Mouse (Mus musculus): ENCODE data around the gene Iars2.

DNA sequence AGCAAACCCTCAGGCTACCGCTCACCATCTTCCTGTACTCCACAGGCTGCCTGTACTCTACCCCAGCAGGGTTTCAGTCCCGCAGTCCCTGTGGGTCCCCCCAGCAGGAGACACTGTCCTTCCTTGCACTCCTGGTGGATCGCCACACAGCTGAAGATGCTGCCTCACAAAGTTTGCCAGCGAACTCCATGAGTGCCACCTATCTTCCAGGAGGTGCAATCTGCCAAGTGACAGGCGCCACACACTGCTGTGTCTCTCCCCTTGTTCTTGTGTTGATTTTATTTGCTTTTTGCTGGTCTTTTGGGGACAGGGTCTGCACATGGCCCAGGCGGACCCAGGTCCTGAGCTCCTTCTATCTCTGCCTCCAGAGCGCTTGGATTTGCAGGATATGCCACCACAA, 32.3 kb downstream of the Iars2 start:
- TF ChIP-seq EP300 (IDR thresholded peaks at IDR 0.05; ENCODE audit: insufficient read depth, low read depth, low read length) (no peak), POLR2A (IDR thresholded peaks at IDR 0.05; ENCODE audit: insufficient read depth, low read depth, low read length) (no peak), CTCF (IDR thresholded peaks at IDR 0.05) (no peak)
